Mouse (Mus musculus) adrenal gland, adult 18-20 months (tissue): ENCODE results near the gene Eme2. TPM values are rescaled to one million over a fixed set of nuclear protein-coding genes. Genes with fewer than 3 reads are reported as not detected.
A peak's percentile ranks its signal among the peaks of the same experiment; 100 is the strongest.

Experiments used
- DNase-seq, 2 experiments: peaks; one replicate each; pipeline ENCODE4 v3.0.0; 2021 to 2022; ENCODE audit warnings: low spot score in 2 of 2
- total RNA-seq, 2 experiments: library from RNA; stranded (reverse); gene quantifications; 1 replicate in 1 of 2; 2 replicates in 1 of 2; pipeline ENCODE4 v1.2.3; 2021

Gene Eme2
- total RNA-seq, 2 experiments from 2014 or later = 40.6 to 46.1 TPM

- no peak for DNase-seq
Measured at GRCm38 (mm10) chr17:24897600-24897999, 2.7 kb upstream of the Eme2 start.

GRCm38 (mm10) chr17:24896993-24897269, 2.0 kb upstream of the Eme2 start:
- DNase-seq = no peak

- peak; percentile 71 to 73 for DNase-seq
Measured at GRCm38 (mm10) chr17:24896241-24896992, 1.5 kb upstream of the Eme2 start, which contains the start of gene Nme3. Gene Nme3, plus strand, starts transcription at chr17:24896500.

- peak in 1 of 2 experiments; percentile 43 for DNase-seq
Measured at GRCm38 (mm10) chr17:24895571-24896240, 819 bp upstream of the Eme2 start.

GRCm38 (mm10) chr17:24894061-24894994, 559 bp downstream of the Eme2 start:
- DNase-seq = no peak

- no peak for DNase-seq
Measured at GRCm38 (mm10) chr17:24893276-24893675, 1.6 kb downstream of the Eme2 start.

- DNase-seq = peak in 1 of 2 experiments; percentile 20
Measured at GRCm38 (mm10) chr17:24892785-24893184, 2.1 kb downstream of the Eme2 start.

GRCm38 (mm10) chr17:24891321-24891720, 3.6 kb downstream of the Eme2 start:
- peak in 1 of 2 experiments; percentile 19 for DNase-seq

- DNase-seq = peak in 1 of 2 experiments; percentile 26
Measured at GRCm38 (mm10) chr17:24890151-24891092, 4.5 kb downstream of the Eme2 start.

GRCm38 (mm10) chr17:24888862-24889261, 6.0 kb downstream of the Eme2 start:
- peak in 1 of 2 experiments; percentile 20 for DNase-seq

GRCm38 (mm10) chr17:24887291-24888080, 7.4 kb downstream of the Eme2 start:
- DNase-seq = peak in 1 of 2 experiments; percentile 25

GRCm38 (mm10) chr17:24886932-24887271, 8.0 kb downstream of the Eme2 start:
- no peak for DNase-seq

- DNase-seq = peak; percentile 94
Measured at GRCm38 (mm10) chr17:24886134-24886931, 8.6 kb downstream of the Eme2 start, which contains the start of the genes Nubp2 and Spsb3. Gene Nubp2, minus strand, starts transcription at chr17:24886349. Gene Spsb3, plus strand, starts transcription at chr17:24886643.

- DNase-seq = no peak
Measured at GRCm38 (mm10) chr17:24885356-24886133, 9.3 kb downstream of the Eme2 start.

- no peak for DNase-seq
Measured at GRCm38 (mm10) chr17:24884391-24884790, 10.5 kb downstream of the Eme2 start.

- DNase-seq = no peak
Measured at GRCm38 (mm10) chr17:24881738-24882440, 13.0 kb downstream of the Eme2 start.

- peak in 1 of 2 experiments; percentile 18 for DNase-seq
Measured at GRCm38 (mm10) chr17:24878531-24878930, 16.4 kb downstream of the Eme2 start.
